Mouse (Mus musculus) megakaryocyte, embryonic 14.5 days (primary cell): ENCODE data around the gene Rab25. TPM values are rescaled to one million over a fixed set of nuclear protein-coding genes. Genes with fewer than 3 reads are reported as not detected.

Experiments used
- H3K27me3 ChIP-seq: replicated peaks from 2 replicates; pipeline ENCODE3; 2012; ENCODE audit warnings: inconsistent platforms
- H3K36me3 ChIP-seq: replicated peaks from 2 replicates; pipeline ENCODE3; 2012; ENCODE audit warnings: low read length, inconsistent platforms, mixed read lengths
- H3K4me1 ChIP-seq: 2 replicates; pipeline ENCODE4 v1.6.1; 2012; ENCODE audit warnings: inconsistent platforms
- H3K4me3 ChIP-seq: replicated peaks from 2 replicates; pipeline ENCODE3; 2012; ENCODE audit warnings: moderate library complexity, mild to moderate bottlenecking, inconsistent platforms
- H3K9me3 ChIP-seq: 2 replicates; pipeline ENCODE4 v1.6.1; 2012; ENCODE audit warnings: inconsistent platforms
- FLI1 ChIP-seq: IDR thresholded peaks from 2 replicates; pipeline ENCODE4 v1.6.1; 2012; ENCODE audit warnings: low read length, inconsistent platforms, mixed read lengths
- GATA1 ChIP-seq: IDR thresholded peaks from 3 replicates; pipeline ENCODE4 v1.6.1; 2012; ENCODE audit warnings: mixed read lengths, low read length, inconsistent platforms, borderline replicate concordance
- polyA plus RNA-seq: library from polyadenylated mRNA; stranded (reverse); fragments of >175 nt; gene quantifications from 2 replicates; pipeline ENCODE4 v1.2.3, GENCODE M21; 2012; ENCODE audit warnings: low replicate concordance; ENCODE audit not compliant: insufficient read depth

Gene Rab25
- polyA plus RNA-seq, 1 experiment = 0.51 TPM

GRCm38 (mm10) chr3:88535005-88535404, 13.1 kb downstream of the Rab25 start:
- TF ChIP-seq GATA1 = no peak
- no peak for TF ChIP-seq FLI1
- H3K9me3 ChIP-seq = no peaks in the 10 kb centered on the region
- H3K4me3 ChIP-seq = no peak overlapping the region
- H3K4me1 ChIP-seq = peaks cover 77% of the 10 kb centered on the region
- H3K27me3 ChIP-seq = peaks cover 31% of the 10 kb centered on the region
- H3K36me3 ChIP-seq = no peaks in the 10 kb centered on the region

DNA sequence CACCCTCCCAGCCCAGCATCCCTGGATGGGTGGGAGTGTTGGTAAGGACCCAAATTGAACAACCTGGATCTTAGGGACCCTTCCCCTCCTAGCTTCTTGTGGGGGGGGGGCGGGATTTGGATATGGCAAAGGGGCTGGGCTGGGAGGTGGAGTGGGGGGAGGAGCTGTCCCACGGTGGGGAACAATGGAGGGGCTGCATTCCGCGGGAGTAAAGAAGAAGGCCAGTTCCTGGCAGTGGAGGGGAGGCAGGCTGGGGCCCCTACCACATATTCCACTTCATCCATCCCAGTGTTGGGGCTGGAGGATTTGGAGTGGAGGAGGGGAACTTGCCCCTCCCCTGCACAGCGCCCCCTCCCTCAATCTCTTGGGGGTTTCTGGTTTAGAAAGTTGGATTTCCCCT, 14.4 kb downstream of the Rab25 start:
- Histone ChIP-seq H3K4me1 (peaks cover 81% of the 10 kb centered on the region), H3K27me3 (peaks cover 39% of the 10 kb centered on the region), H3K9me3 (no peaks in the 10 kb centered on the region), H3K36me3 (peaks cover 4% of the 10 kb centered on the region), H3K4me3 (no peak overlapping the region)
- TF ChIP-seq GATA1 = no peak
- TF ChIP-seq FLI1 = no peak

- TF ChIP-seq GATA1 (no peak), FLI1 (no peak)
These were observed 15.2 kb downstream of the Rab25 start for GRCm38 (mm10) chr3:88532689-88533511.

GRCm38 (mm10) chr3:88532299-88532674, 15.8 kb downstream of the Rab25 start, which contains the start of gene Mex3a:
Gene Mex3a (plus strand): TSS chr3:88532395.
- peaks cover 12% of the 10 kb centered on the region for H3K36me3 ChIP-seq
- no peaks in the 10 kb centered on the region for H3K9me3 ChIP-seq
- peaks cover 49% of the 10 kb centered on the region for H3K27me3 ChIP-seq
- no peak for TF ChIP-seq FLI1
- no peak for TF ChIP-seq GATA1
- H3K4me3 ChIP-seq = peak within 1 kb of the TSS; percentile 94
- peaks cover 79% of the 10 kb centered on the region for H3K4me1 ChIP-seq

More at GRCm38 (mm10) chr3:88532689-88533511, 15.2 kb downstream of the Rab25 start:
- Histone ChIP-seq H3K36me3 (peaks cover 7% of the 10 kb centered on the region), H3K4me1 (peaks cover 76% of the 10 kb centered on the region), H3K27me3 (peaks cover 42% of the 10 kb centered on the region), H3K4me3 (peak overlapping the region; percentile 94), H3K9me3 (no peaks in the 10 kb centered on the region)

- peaks cover 49% of the 10 kb centered on the region for H3K27me3 ChIP-seq
- TF ChIP-seq FLI1 (no peak), GATA1 (no peak)
- H3K4me3 ChIP-seq = peak overlapping the region; percentile 94
- H3K4me1 ChIP-seq = peaks cover 76% of the 10 kb centered on the region
- no peaks in the 10 kb centered on the region for H3K9me3 ChIP-seq
- H3K36me3 ChIP-seq = peaks cover 12% of the 10 kb centered on the region
These were observed 16.5 kb downstream of the Rab25 start for GRCm38 (mm10) chr3:88531348-88532298.

GRCm38 (mm10) chr3:88530082-88530864, 17.8 kb downstream of the Rab25 start:
- TF ChIP-seq GATA1 = no peak
- TF ChIP-seq FLI1 = no peak
- H3K4me3 ChIP-seq = peak overlapping the region; percentile 94
- H3K36me3 ChIP-seq = peaks cover 12% of the 10 kb centered on the region
- H3K27me3 ChIP-seq = peaks cover 48% of the 10 kb centered on the region
- H3K4me1 ChIP-seq = peaks cover 77% of the 10 kb centered on the region
- H3K9me3 ChIP-seq = no peaks in the 10 kb centered on the region

DNA sequence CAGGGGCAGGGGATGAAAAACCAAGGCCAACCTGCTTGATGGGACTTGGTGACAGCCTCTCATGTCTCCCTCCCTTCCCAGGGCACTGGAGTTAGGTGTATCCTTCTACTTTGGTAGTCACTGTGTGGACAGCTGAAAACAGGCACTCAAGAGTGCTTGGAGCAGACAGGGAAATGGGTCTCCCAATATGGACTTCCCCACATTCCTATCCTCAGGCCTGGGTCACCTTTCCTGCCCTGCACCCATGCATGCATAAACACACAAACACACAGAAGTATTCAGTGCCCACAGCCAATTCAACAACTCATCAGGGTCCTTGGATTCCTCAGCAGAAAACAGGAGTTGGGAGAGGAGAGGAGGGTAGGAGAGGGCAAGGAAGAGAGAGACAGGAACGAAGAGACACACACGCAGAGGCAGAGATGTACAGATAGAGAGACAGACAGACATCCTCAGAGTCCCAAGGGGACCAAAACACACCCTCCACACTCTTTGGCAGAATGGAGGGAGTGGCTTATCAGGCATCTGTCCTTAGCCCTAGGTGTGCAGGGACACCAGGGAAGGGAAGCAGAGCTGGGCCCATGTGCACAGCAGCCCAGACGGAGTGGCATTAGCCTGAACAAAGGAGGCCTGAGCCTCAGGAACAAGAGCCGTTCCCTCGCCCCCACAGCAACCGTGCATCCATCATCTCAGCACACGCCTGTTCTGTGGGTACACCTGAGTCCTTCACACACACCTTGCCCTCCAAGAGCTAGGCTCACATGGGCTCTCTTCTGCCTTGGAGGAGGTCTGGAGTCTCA, 18.7 kb downstream of the Rab25 start:
- Histone ChIP-seq H3K4me3 (peak overlapping the region; percentile 54), H3K4me1 (peaks cover 72% of the 10 kb centered on the region), H3K9me3 (no peaks in the 10 kb centered on the region), H3K36me3 (peaks cover 20% of the 10 kb centered on the region), H3K27me3 (peaks cover 52% of the 10 kb centered on the region)
- TF ChIP-seq FLI1 (no peak), GATA1 (no peak)

- Histone ChIP-seq H3K9me3 (no peaks in the 10 kb centered on the region), H3K4me1 (peaks cover 71% of the 10 kb centered on the region), H3K4me3 (no peak overlapping the region), H3K36me3 (peaks cover 26% of the 10 kb centered on the region), H3K27me3 (peaks cover 56% of the 10 kb centered on the region)
- TF ChIP-seq FLI1 (no peak), GATA1 (no peak)
These were observed 19.5 kb downstream of the Rab25 start for GRCm38 (mm10) chr3:88528646-88529045.
